Mouse (Mus musculus): Measurements from ENCODE around the gene Shd. TPM values are rescaled to one million over a fixed set of nuclear protein-coding genes. Genes with fewer than 3 reads are reported as not detected.

The Shd gene
- polyA plus RNA-seq, 1 experiment from 2014 or later, result 131 TPM

DNA sequence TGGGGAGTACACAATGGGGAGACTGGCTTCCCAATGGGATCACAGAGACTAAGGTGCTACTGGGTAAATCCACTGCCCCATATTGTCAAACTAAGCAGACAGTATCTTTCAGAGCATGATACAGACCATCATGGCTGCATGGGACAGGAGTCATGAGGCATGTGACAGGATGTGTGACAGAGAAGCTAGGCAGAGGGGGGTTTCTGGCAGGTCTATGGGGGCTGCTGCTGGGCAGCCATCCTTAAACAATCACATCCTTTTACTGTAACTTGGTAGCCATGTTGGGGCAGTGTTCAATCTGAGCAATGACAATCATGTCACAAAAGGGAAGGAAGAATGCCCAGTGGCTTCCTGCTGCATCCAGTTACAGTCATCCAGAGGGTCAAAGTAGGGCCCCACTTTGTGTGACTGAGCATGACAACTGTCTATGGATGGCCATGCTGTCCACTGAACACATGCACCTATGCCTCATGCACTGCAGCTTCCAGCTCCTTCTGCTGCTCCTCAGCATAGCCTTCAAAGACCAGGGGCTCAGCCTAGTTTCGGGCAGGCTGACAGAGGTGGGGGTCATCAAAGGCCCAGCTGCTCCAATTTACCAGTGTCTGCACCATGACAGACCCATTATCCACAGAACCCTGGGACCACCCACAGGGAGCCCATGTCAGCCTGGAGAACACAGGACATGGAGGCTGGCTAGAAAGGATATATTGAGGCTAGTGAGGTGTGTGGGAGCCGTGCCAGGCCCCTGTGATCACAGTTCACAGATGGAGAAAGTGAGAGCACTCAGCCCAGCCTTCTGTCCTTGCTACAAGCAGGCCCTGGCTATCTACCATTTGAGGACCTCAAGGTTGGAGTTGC, 52.1 kb downstream of the Shd start:
- H3K36me3 ChIP-seq, result peaks cover 37% of the 10 kb centered on the region
- H3K9ac ChIP-seq (replicated peaks), result no peak overlapping the region
- no peak for ATAC-seq (ENCODE audit: low FRiP score, low read depth)
- H3K9me3 ChIP-seq, result no peaks in the 10 kb centered on the region
- H3K4me1 ChIP-seq, result peaks cover 10% of the 10 kb centered on the region; the same call in 1 of the 2 replicates
- H3K27me3 ChIP-seq, result no peaks in the 10 kb centered on the region
- peak overlapping the region; percentile 44 for H3K27ac ChIP-seq (replicated peaks)
- 62% methylated on average over 2 of the region's 2 CpGs for WGBS
- no peak overlapping the region for H3K4me3 ChIP-seq
- no peak overlapping the region for H3K4me2 ChIP-seq (replicated peaks)

DNA sequence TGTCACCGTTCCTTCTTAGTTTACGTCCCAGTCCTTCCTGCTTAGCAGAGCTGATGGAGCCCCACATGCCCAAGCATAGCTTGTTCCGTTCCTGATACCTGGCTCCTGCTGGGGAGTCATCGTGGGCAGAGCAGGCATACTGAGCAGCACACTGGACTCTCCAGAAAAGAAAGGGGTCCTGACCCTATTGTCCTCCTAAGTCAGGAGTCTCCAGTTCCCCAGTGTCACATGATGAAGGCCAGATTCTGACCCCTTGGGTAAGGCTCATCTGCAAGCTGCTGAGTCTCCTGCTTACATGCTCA, 52.7 kb downstream of the Shd start:
- H3K4me3 ChIP-seq, result no peak overlapping the region
- H3K9ac ChIP-seq (replicated peaks), result no peak overlapping the region
- H3K36me3 ChIP-seq, result peaks cover 31% of the 10 kb centered on the region
- peaks cover 10% of the 10 kb centered on the region; the same call in 1 of the 2 replicates for H3K4me1 ChIP-seq
- peak overlapping the region; percentile 44; the same call in 1 of the 2 replicates for H3K27ac ChIP-seq (replicated peaks)
- no peak overlapping the region for H3K4me2 ChIP-seq (replicated peaks)
- WGBS, result 82% methylated on average over 4 of the region's 4 CpGs
- H3K9me3 ChIP-seq, result no peaks in the 10 kb centered on the region
- H3K27me3 ChIP-seq, result no peaks in the 10 kb centered on the region
- no peak for ATAC-seq (ENCODE audit: low FRiP score, low read depth)

DNA sequence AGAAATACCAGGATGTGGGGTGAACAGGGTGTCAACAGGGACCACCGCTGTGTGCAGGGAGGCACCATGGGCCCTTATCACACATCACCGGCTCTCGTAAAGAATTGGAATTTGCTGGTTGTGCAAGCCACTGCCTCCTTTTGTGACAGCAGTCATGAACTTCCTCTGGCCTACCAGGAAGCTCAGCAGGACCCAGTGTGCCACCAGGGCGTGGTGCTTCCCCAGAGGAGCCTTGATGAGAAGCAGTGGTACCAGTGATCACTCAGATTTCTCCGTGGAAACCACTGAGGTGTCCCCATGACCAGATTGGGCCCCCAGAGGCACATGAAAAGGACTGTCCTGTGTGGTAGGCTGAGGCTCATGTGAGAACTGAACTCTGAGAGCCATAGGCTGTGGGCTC, 53.1 kb downstream of the Shd start:
- H3K4me1 ChIP-seq, result peaks cover 10% of the 10 kb centered on the region; the same call in 1 of the 2 replicates
- no peak overlapping the region for H3K9ac ChIP-seq (replicated peaks)
- no peak for ATAC-seq (ENCODE audit: low FRiP score, low read depth)
- no peak overlapping the region for H3K4me3 ChIP-seq
- WGBS, result 88% methylated on average over 5 of the region's 5 CpGs
- H3K27ac ChIP-seq (replicated peaks), result no peak overlapping the region
- peaks cover 27% of the 10 kb centered on the region for H3K36me3 ChIP-seq
- no peaks in the 10 kb centered on the region for H3K27me3 ChIP-seq
- H3K9me3 ChIP-seq, result no peaks in the 10 kb centered on the region
- no peak overlapping the region for H3K4me2 ChIP-seq (replicated peaks)

DNA sequence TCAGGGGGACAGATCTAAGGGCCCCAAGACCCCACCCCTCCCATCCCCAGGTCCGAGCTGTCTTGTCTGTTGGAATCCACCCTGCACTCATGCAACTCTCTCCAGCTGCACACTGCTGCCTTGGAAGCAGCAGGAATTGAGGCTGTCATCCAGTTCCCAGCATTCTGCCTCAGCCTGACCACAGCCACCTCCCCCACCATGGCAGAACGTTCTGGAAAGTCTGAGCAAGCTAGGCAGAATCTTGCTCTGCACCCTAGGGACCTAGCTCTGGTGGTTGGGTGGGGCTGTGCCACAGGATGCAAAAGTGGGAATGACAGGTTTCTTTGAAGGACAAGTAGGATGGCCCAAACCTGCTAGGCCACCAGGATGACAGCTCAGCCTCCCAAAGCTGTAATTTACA, 54.2 kb downstream of the Shd start:
- peaks cover 26% of the 10 kb centered on the region for H3K36me3 ChIP-seq
- H3K27ac ChIP-seq (replicated peaks), result no peak overlapping the region
- no peak for ATAC-seq (ENCODE audit: low FRiP score, low read depth)
- no peak overlapping the region for H3K4me2 ChIP-seq (replicated peaks)
- 84% methylated on average over 2 of the region's 2 CpGs for WGBS
- no peak overlapping the region for H3K9ac ChIP-seq (replicated peaks)
- no peaks in the 10 kb centered on the region for H3K27me3 ChIP-seq
- peaks cover 10% of the 10 kb centered on the region; the same call in 1 of the 2 replicates for H3K4me1 ChIP-seq
- H3K9me3 ChIP-seq, result no peaks in the 10 kb centered on the region
- H3K4me3 ChIP-seq, result no peak overlapping the region

DNA sequence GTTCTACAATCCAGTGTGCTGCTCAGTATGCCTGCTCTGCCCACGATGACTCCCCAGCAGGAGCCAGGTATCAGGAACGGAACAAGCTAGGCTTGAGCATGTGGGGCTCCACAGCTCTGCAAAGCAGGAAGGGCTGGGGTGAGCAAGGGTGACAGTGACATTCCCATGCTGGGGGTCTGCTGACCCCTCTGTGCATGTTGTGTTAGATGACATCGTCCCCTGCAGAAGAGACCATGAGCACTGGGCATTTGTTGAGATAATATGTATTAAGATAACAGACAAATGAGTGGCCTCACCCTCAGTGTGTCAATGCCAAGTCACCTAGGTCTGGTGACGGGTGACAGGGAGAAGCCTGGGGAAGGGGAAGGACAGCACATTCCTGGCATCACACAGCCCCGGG, 54.7 kb downstream of the Shd start:
- Histone ChIP-seq H3K27me3 (no peaks in the 10 kb centered on the region), H3K9ac (replicated peaks) (no peak overlapping the region), H3K36me3 (peaks cover 25% of the 10 kb centered on the region), H3K4me1 (peaks cover 10% of the 10 kb centered on the region; the same call in 1 of the 2 replicates), H3K27ac (replicated peaks) (no peak overlapping the region), H3K4me3 (no peak overlapping the region), H3K4me2 (replicated peaks) (no peak overlapping the region), H3K9me3 (no peaks in the 10 kb centered on the region)
- ATAC-seq (ENCODE audit: low FRiP score, low read depth), result no peak
- 80% methylated on average over 5 of the region's 5 CpGs for WGBS

Other genes with a start within 250 kb of the Shd start
- 0.10 TPM in 2 replicates for gene Adgre4, start 220.5 kb upstream of the Shd start, polyA plus RNA-seq (2016; fragmentation: Nextera tagmentation; extraction: Ambion mirVana)
- 12.6 and 13.3 TPM in 2 replicates for gene Zfp119a, start 91.5 kb upstream of the Shd start, polyA plus RNA-seq (2016; fragmentation: Nextera tagmentation; extraction: Ambion mirVana)
- gene Zfp959, start 78.4 kb upstream of the Shd start, polyA plus RNA-seq (2016; fragmentation: Nextera tagmentation; extraction: Ambion mirVana), result 15.7 and 16.7 TPM in 2 replicates
- gene Zfp119b, start 21.0 kb upstream of the Shd start, polyA plus RNA-seq (2016; fragmentation: Nextera tagmentation; extraction: Ambion mirVana), result 6.1 and 6.3 TPM in 2 replicates
- gene Ebi3, start 17.8 kb upstream of the Shd start, polyA plus RNA-seq (2016; fragmentation: Nextera tagmentation; extraction: Ambion mirVana), result 3.2 and 3.8 TPM in 2 replicates
- 28.7 and 29.4 TPM in 2 replicates for gene Yju2, start 11.4 kb upstream of the Shd start, polyA plus RNA-seq (2016; fragmentation: Nextera tagmentation; extraction: Ambion mirVana)
- gene Fsd1, start 16.0 kb downstream of the Shd start, polyA plus RNA-seq (2016; fragmentation: Nextera tagmentation; extraction: Ambion mirVana), result 89.8 and 98.3 TPM in 2 replicates
- gene Stap2, start 35.1 kb downstream of the Shd start, polyA plus RNA-seq (2016; fragmentation: Nextera tagmentation; extraction: Ambion mirVana), result 4.7 and 5.7 TPM in 2 replicates
- 195 and 205 TPM in 2 replicates for gene Mpnd, start 35.2 kb downstream of the Shd start, polyA plus RNA-seq (2016; fragmentation: Nextera tagmentation; extraction: Ambion mirVana)
- gene Sh3gl1, start 66.2 kb downstream of the Shd start, polyA plus RNA-seq (2016; fragmentation: Nextera tagmentation; extraction: Ambion mirVana), result 131 and 138 TPM in 2 replicates
- 32.5 and 34.5 TPM in 2 replicates for gene Chaf1a, start 70.0 kb downstream of the Shd start, polyA plus RNA-seq (2016; fragmentation: Nextera tagmentation; extraction: Ambion mirVana)
- 54.9 and 58.1 TPM in 2 replicates for gene Ubxn6, start 104.6 kb downstream of the Shd start, polyA plus RNA-seq (2016; fragmentation: Nextera tagmentation; extraction: Ambion mirVana)
- gene Hdgfl2, start 109.2 kb downstream of the Shd start, polyA plus RNA-seq (2016; fragmentation: Nextera tagmentation; extraction: Ambion mirVana), result 179 and 184 TPM in 2 replicates
- gene Plin4, start 139.3 kb downstream of the Shd start, polyA plus RNA-seq (2016; fragmentation: Nextera tagmentation; extraction: Ambion mirVana), result 0.09 and 0.10 TPM in 2 replicates
- 0.14 and 0.34 TPM in 2 replicates for gene Plin5, start 147.1 kb downstream of the Shd start, polyA plus RNA-seq (2016; fragmentation: Nextera tagmentation; extraction: Ambion mirVana)
- gene Lrg1, start 151.5 kb downstream of the Shd start, polyA plus RNA-seq (2016; fragmentation: Nextera tagmentation; extraction: Ambion mirVana), result 0.29 TPM in 1 of 2 replicates, not detected in the other
- 6.5 and 7.9 TPM in 2 replicates for gene Sema6b, start 169.9 kb downstream of the Shd start, polyA plus RNA-seq (2016; fragmentation: Nextera tagmentation; extraction: Ambion mirVana)
- gene Tnfaip8l1, start 192.0 kb downstream of the Shd start, polyA plus RNA-seq (2016; fragmentation: Nextera tagmentation; extraction: Ambion mirVana), result 8.0 and 8.2 TPM in 2 replicates
- 56.8 and 61.6 TPM in 2 replicates for gene Mydgf, start 213.5 kb downstream of the Shd start, polyA plus RNA-seq (2016; fragmentation: Nextera tagmentation; extraction: Ambion mirVana)
- 41.0 and 43.9 TPM in 2 replicates for gene Dpp9, start 248.4 kb downstream of the Shd start, polyA plus RNA-seq (2016; fragmentation: Nextera tagmentation; extraction: Ambion mirVana)